Mouse (Mus musculus) myocyte (in vitro differentiated cells): ENCODE measurements around the gene Epm2a. TPM values are rescaled to one million over a fixed set of nuclear protein-coding genes. Genes with fewer than 3 reads are reported as not detected.

Experiments
- H3K27me3 ChIP-seq: one replicate; pipeline ENCODE4 v1.6.1; 2011; ENCODE audit not compliant: control insufficient read depth, insufficient read depth, insufficient read length
- H3K36me3 ChIP-seq: one replicate; pipeline ENCODE4 v1.6.1; 2011; ENCODE audit not compliant: control insufficient read depth, insufficient read depth
- H3K4me2 ChIP-seq: one replicate; pipeline ENCODE4 v1.6.1; 2011; ENCODE audit warnings: low read depth, control low read depth
- H3K4me3 ChIP-seq: one replicate; pipeline ENCODE4 v1.5.1; 2011; ENCODE audit warnings: mild to moderate bottlenecking, control low read depth, moderate library complexity
- H3K79me2 ChIP-seq: one replicate; pipeline ENCODE4 v1.6.1; 2011; ENCODE audit not compliant: control insufficient read depth, insufficient read depth
- H3ac ChIP-seq: one replicate; pipeline ENCODE4 v1.6.1; 2011; ENCODE audit not compliant: control insufficient read depth, insufficient read length
- CEBPB ChIP-seq: IDR thresholded peaks from 2 replicates; pipeline ENCODE4 v1.6.1; 2011; ENCODE audit warnings: mild to moderate bottlenecking, moderate library complexity; ENCODE audit not compliant: poor library complexity, insufficient read depth, severe bottlenecking
- E2F4 ChIP-seq: IDR thresholded peaks from one replicate; pipeline ENCODE4 v1.6.1; 2011; ENCODE audit warnings: mild to moderate bottlenecking, control low read depth, moderate library complexity; ENCODE audit not compliant: insufficient read depth
- MAX ChIP-seq: IDR thresholded peaks from one replicate; pipeline ENCODE4 v1.6.1; 2011; ENCODE audit warnings: low read depth, mild to moderate bottlenecking, control low read depth
- MYOD1 ChIP-seq, 3 experiments: IDR thresholded peaks; one replicate each; pipeline ENCODE4 v1.6.1; 2011; ENCODE audit warnings: control low read depth in 2 of 3, low read depth in 2 of 3, mild to moderate bottlenecking in 2 of 3, moderate library complexity in 1 of 3; ENCODE audit not compliant: insufficient read length in 2 of 3, control insufficient read depth in 1 of 3
- MYOG ChIP-seq, 3 experiments: IDR thresholded peaks; one replicate each; pipeline ENCODE4 v1.6.1; 2011; ENCODE audit warnings: control low read depth in 2 of 3, low read depth in 2 of 3, mild to moderate bottlenecking in 2 of 3; ENCODE audit not compliant: insufficient read length in 2 of 3, control insufficient read depth in 1 of 3, insufficient read depth in 1 of 3
- POLR2A ChIP-seq: IDR thresholded peaks from one replicate; pipeline ENCODE4 v1.6.1; 2011; ENCODE audit warnings: low read depth, mild to moderate bottlenecking, control low read depth, moderate library complexity; ENCODE audit not compliant: insufficient read length
- POLR2AphosphoS2 ChIP-seq: IDR thresholded peaks from one replicate; pipeline ENCODE4 v1.6.1; 2011; ENCODE audit warnings: low read depth, control low read depth; ENCODE audit not compliant: insufficient read length
- REST ChIP-seq: IDR thresholded peaks from one replicate; pipeline ENCODE4 v1.6.1; 2011; ENCODE audit warnings: mild to moderate bottlenecking, control low read depth, moderate library complexity; ENCODE audit not compliant: insufficient read depth, insufficient read length
- SRF ChIP-seq: IDR thresholded peaks from one replicate; pipeline ENCODE4 v1.6.1; 2011; ENCODE audit warnings: low read depth; ENCODE audit not compliant: control insufficient read depth, insufficient read length
- TCF12 ChIP-seq: IDR thresholded peaks from one replicate; pipeline ENCODE4 v1.6.1; 2011; ENCODE audit warnings: mild to moderate bottlenecking, control low read depth; ENCODE audit not compliant: poor library complexity, insufficient read depth, severe bottlenecking
- TCF3 ChIP-seq: IDR thresholded peaks from one replicate; pipeline ENCODE4 v1.6.1; 2011; ENCODE audit warnings: low read depth, control low read depth; ENCODE audit not compliant: insufficient read length
- USF1 ChIP-seq: IDR thresholded peaks from one replicate; pipeline ENCODE4 v1.6.1; 2011; ENCODE audit warnings: low read depth, mild to moderate bottlenecking, control low read depth, moderate library complexity
- polyA plus RNA-seq: library from polyadenylated mRNA; unstranded; fragments of >200 nt; fragmentation: generic; extraction: Trizol; gene quantifications from one replicate; pipeline ENCODE4 v1.2.1, GENCODE M21; 2012; ENCODE audit warnings: missing spikeins

Gene Epm2a
- polyA plus RNA-seq, 1 experiment = 1.0 TPM

GRCm38 (mm10) chr10:11429059-11429812 is 86.0 kb downstream of the Epm2a start:
- no peak for TF ChIP-seq SRF
- no peak for TF ChIP-seq USF1
- no peak for TF ChIP-seq MAX
- no peak for TF ChIP-seq REST
- no peak for TF ChIP-seq E2F4
- TF ChIP-seq CEBPB = no peak
- no peak for TF ChIP-seq TCF12
- no peak for TF ChIP-seq POLR2AphosphoS2
- no peak for TF ChIP-seq POLR2A
- TF ChIP-seq MYOD1 (IDR thresholded peaks at IDR 0.05; ENCODE audit: control insufficient read depth in 1 of 3, insufficient read length in 2 of 3, low read depth in 2 of 3) = no peak
- no peak overlapping the region for H3ac ChIP-seq
- no peak overlapping the region for H3K4me3 ChIP-seq
- no peak overlapping the region for H3K4me2 ChIP-seq
- no peaks in the 10 kb centered on the region for H3K36me3 ChIP-seq
- no peaks in the 10 kb centered on the region for H3K79me2 ChIP-seq
- H3K27me3 ChIP-seq = no peaks in the 10 kb centered on the region

- no peak overlapping the region for H3ac ChIP-seq
- no peaks in the 10 kb centered on the region for H3K36me3 ChIP-seq
- no peaks in the 10 kb centered on the region for H3K79me2 ChIP-seq
- no peak overlapping the region for H3K4me2 ChIP-seq
- TF ChIP-seq MYOD1 (IDR thresholded peaks at IDR 0.05; ENCODE audit: control insufficient read depth in 1 of 3, insufficient read length in 2 of 3, low read depth in 2 of 3) (no peak), POLR2AphosphoS2 (no peak), E2F4 (no peak), POLR2A (no peak)
- no peak overlapping the region for H3K4me3 ChIP-seq
- no peaks in the 10 kb centered on the region for H3K27me3 ChIP-seq
Measured at GRCm38 (mm10) chr10:11436961-11437360, 93.8 kb downstream of the Epm2a start.

GRCm38 (mm10) chr10:11438461-11438860 is 95.3 kb downstream of the Epm2a start:
- H3K36me3 ChIP-seq = no peaks in the 10 kb centered on the region
- TF ChIP-seq POLR2AphosphoS2 = no peak
- TF ChIP-seq USF1 = no peak
- TF ChIP-seq MYOG (IDR thresholded peaks at IDR 0.05; ENCODE audit: control insufficient read depth in 1 of 3, insufficient read depth in 1 of 3, insufficient read length in 2 of 3, low read depth in 2 of 3) = no peak
- TF ChIP-seq REST = no peak
- H3ac ChIP-seq = no peak overlapping the region
- no peak overlapping the region for H3K4me3 ChIP-seq
- H3K4me2 ChIP-seq = no peak overlapping the region
- no peaks in the 10 kb centered on the region for H3K27me3 ChIP-seq
- H3K79me2 ChIP-seq = no peaks in the 10 kb centered on the region

- Histone ChIP-seq H3K4me3 (no peak overlapping the region), H3K79me2 (no peaks in the 10 kb centered on the region), H3K4me2 (no peak overlapping the region), H3K27me3 (no peaks in the 10 kb centered on the region), H3K36me3 (no peaks in the 10 kb centered on the region), H3ac (no peak overlapping the region)
- TF ChIP-seq CEBPB (no peak), MYOG (IDR thresholded peaks at IDR 0.05; ENCODE audit: control insufficient read depth in 1 of 3, insufficient read depth in 1 of 3, insufficient read length in 2 of 3, low read depth in 2 of 3) (no peak), USF1 (no peak), SRF (no peak), TCF12 (no peak), REST (no peak), MYOD1 (IDR thresholded peaks at IDR 0.05; ENCODE audit: control insufficient read depth in 1 of 3, insufficient read length in 2 of 3, low read depth in 2 of 3) (no peak), POLR2AphosphoS2 (no peak), MAX (no peak), POLR2A (no peak), TCF3 (no peak), E2F4 (no peak)
Measured at GRCm38 (mm10) chr10:11439342-11439741, 96.1 kb downstream of the Epm2a start.

- Histone ChIP-seq H3K4me3 (no peak overlapping the region), H3ac (no peak overlapping the region)
Measured at GRCm38 (mm10) chr10:11449556-11450305, 106.5 kb downstream of the Epm2a start.

More at GRCm38 (mm10) chr10:11449556-11450305, 106.5 kb downstream of the Epm2a start:
- TF ChIP-seq REST (no peak), POLR2AphosphoS2 (no peak), SRF (no peak), POLR2A (no peak), USF1 (no peak), MAX (no peak)
- no peak overlapping the region for H3K4me2 ChIP-seq
- no peaks in the 10 kb centered on the region for H3K36me3 ChIP-seq
- H3K79me2 ChIP-seq = no peaks in the 10 kb centered on the region
- H3K27me3 ChIP-seq = no peaks in the 10 kb centered on the region
